22 mouse cellular contexts compared by ENCODE assay signal in the genomic region with DNA sequence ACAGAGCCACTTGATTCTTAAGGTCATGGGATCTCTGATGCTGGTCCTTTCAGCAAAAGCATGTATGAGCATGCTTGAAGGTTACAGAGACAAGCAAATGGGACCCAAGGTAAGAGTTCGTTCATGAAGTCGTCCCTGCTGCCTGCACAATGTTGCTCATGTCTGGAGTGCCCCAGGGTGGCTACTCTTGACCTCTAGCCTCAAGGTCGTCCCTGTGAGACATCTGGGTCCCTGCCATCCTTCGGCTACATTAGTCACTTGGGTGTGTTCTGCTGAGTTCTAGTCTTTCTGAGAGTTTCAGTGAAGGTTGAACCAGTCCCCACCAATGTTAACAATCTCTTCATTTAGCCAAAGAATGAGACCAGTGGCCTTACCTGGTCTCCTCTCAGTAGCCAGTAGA.
DNase-seq lines count a peak whose midpoint lies in the region; ATAC-seq and TF ChIP-seq lines count a peak whose summit lies in the region.
"Had no signal": no experiment of that assay in that cellular context is flagged by ENCODE, and none has a peak within 500 bp of the region (broad histone marks: within the 10 kb centered on the region; RNA-seq: fewer than 3 reads in every experiment).

No protein-coding gene starts in this region.

- H3K9ac ChIP-seq in heart, adult 2 months (ENCODE audit: low read depth, low read length), result no peak overlapping the region
- no peak overlapping the region for H3K9ac ChIP-seq in lung, postnatal 0 days (replicated peaks; ENCODE audit: low read depth)
- H3K9ac ChIP-seq: heart, embryonic 13.5 days; hindbrain, embryonic 12.5 days; hindbrain, embryonic 15.5 days; kidney, embryonic 15.5 days had no signal

- no peak overlapping the region for H3K4me3 ChIP-seq in heart, adult 2 months
- no peak overlapping the region for H3K4me3 ChIP-seq in lung, postnatal 0 days (ENCODE audit: low read depth, low read length)
- H3K4me3 ChIP-seq: forebrain, embryonic 10.5 days; heart, embryonic 13.5 days; hindbrain, embryonic 12.5 days; hindbrain, embryonic 15.5 days; kidney, embryonic 15.5 days had no signal

- WGBS in heart, adult 2 months, result 72% methylated on average over 4 of the region's 4 CpGs
- 69% methylated on average over 4 of the region's 4 CpGs for WGBS in lung, postnatal 0 days

- no peak for TF ChIP-seq POLR2A in heart, adult 2 months (IDR thresholded peaks at IDR 0.05; ENCODE audit: insufficient read depth, low read depth, low read length)

- TF ChIP-seq EP300 in heart, adult 2 months (IDR thresholded peaks at IDR 0.05; ENCODE audit: insufficient read depth, low read depth, low read length), result no peak
- no peak for TF ChIP-seq EP300 in lung, postnatal 0 days (IDR thresholded peaks at IDR 0.05)

- no peaks in the 10 kb centered on the region for H3K79me2 ChIP-seq in heart, adult 2 months (replicated peaks; ENCODE audit: control insufficient read depth, insufficient read depth, low read length)

- ATAC-seq in lung, postnatal 0 days, result no peak
- ATAC-seq: forebrain, embryonic 14.5 days; intestine, postnatal 0 days; Patski had no signal

- no peak for TF ChIP-seq CTCF in heart, adult 2 months (IDR thresholded peaks at IDR 0.05)
- no peak for TF ChIP-seq CTCF in lung, postnatal 0 days (IDR thresholded peaks at IDR 0.05)

- H3K36me3 ChIP-seq in heart, adult 2 months (ENCODE audit: control insufficient read depth, insufficient read depth, low read length), result no peaks in the 10 kb centered on the region
- no peaks in the 10 kb centered on the region for H3K36me3 ChIP-seq in lung, postnatal 0 days (ENCODE audit: insufficient read depth, low read length)
- H3K36me3 ChIP-seq: forebrain, embryonic 10.5 days; G1E; heart, embryonic 13.5 days; hindbrain, embryonic 12.5 days; hindbrain, embryonic 15.5 days; kidney, embryonic 15.5 days had no signal

- no peak overlapping the region for H3K4me2 ChIP-seq in lung, postnatal 0 days (replicated peaks; ENCODE audit: low read depth, low read length)
- H3K4me2 ChIP-seq: heart, embryonic 13.5 days; hindbrain, embryonic 12.5 days; hindbrain, embryonic 15.5 days; kidney, embryonic 15.5 days had no signal

- H3K27me3 ChIP-seq in heart, adult 2 months (ENCODE audit: control insufficient read depth, insufficient read depth, low read length), result no peaks in the 10 kb centered on the region
- no peaks in the 10 kb centered on the region for H3K27me3 ChIP-seq in lung, postnatal 0 days (replicated peaks; ENCODE audit: insufficient read depth, low read length)
- H3K27me3 ChIP-seq: CH12.LX; hindbrain, embryonic 12.5 days; hindbrain, embryonic 15.5 days; kidney, embryonic 15.5 days; Patski had no signal

- DNase-seq in heart, adult 11 months, result peak; percentile 74
- DNase-seq in heart, adult 2 months, result no peak
- peak; percentile 77 for DNase-seq in adrenal gland, adult 8-10 months
- peak; percentile 66 for DNase-seq in adrenal gland, postnatal 25 days
- DNase-seq in kidney, adult 18-20 months, result no peak
- DNase-seq in lung, postnatal 0 days (ENCODE audit: low spot score), result no peak
- DNase-seq: B cell, adult 2 months; cerebellum, adult 11-12 months; cerebellum, adult 8-10 months; gastrocnemius, postnatal 25 days; heart, postnatal 14 days; kidney, adult 8-10 months had no signal

- intact Hi-C loops in heart, adult 2 months (cut with DNase I), result no loop called here

- no peaks in the 10 kb centered on the region for H3K9me3 ChIP-seq in lung, postnatal 0 days (ENCODE audit: low read length)
- H3K9me3 ChIP-seq: forebrain, embryonic 10.5 days; G1E; heart, embryonic 13.5 days; hindbrain, embryonic 12.5 days; hindbrain, embryonic 15.5 days; kidney, embryonic 15.5 days had no signal

- H3K27ac ChIP-seq in heart, adult 2 months, result no peak overlapping the region
- no peak overlapping the region for H3K27ac ChIP-seq in lung, postnatal 0 days (ENCODE audit: low read length)
- H3K27ac ChIP-seq: heart, embryonic 13.5 days; hindbrain, embryonic 12.5 days; hindbrain, embryonic 15.5 days; kidney, embryonic 15.5 days had no signal

- H3K4me1 ChIP-seq in heart, adult 2 months (ENCODE audit: control insufficient read depth, insufficient read depth, low read length), result no peaks in the 10 kb centered on the region
- H3K4me1 ChIP-seq in lung, postnatal 0 days (ENCODE audit: insufficient read depth, low read depth, low read length), result no peaks in the 10 kb centered on the region

Comparison
In these comparisons a context has a peak if more than half of its experiments do, and no peak if none do; other contexts are left out.
1. DNase-seq: peak in heart, adult 11 months (single experiment), adrenal gland, adult 8-10 months (single experiment) and adrenal gland, postnatal 25 days (single experiment); none in heart, adult 2 months (0 of 2), kidney, adult 18-20 months (single experiment) and lung, postnatal 0 days (single experiment).